In genomic region chr16:43965781-43966389, GRCm38 (mm10) we compare ENCODE assay signal across 10 mouse cellular contexts. TPM values are rescaled to one million over a fixed set of nuclear protein-coding genes. Genes with fewer than 3 reads are reported as not detected.
DNase-seq lines count a peak whose midpoint lies in the region; ATAC-seq and TF ChIP-seq lines count a peak whose summit lies in the region.
"Had no signal": no experiment of that assay in that cellular context is flagged by ENCODE, and none has a peak within 500 bp of the region (broad histone marks: within the 10 kb centered on the region; RNA-seq: fewer than 3 reads in every experiment).

No protein-coding gene starts in this region.

- H3K4me1 ChIP-seq in midbrain, embryonic 13.5 days (replicated peaks): peaks cover 6% of the 10 kb centered on the region; the same call in 1 of the 2 replicates
- peaks cover 12% of the 10 kb centered on the region for H3K4me1 ChIP-seq in midbrain, embryonic 10.5 days
- 0 out of 2 replicates have a peak, but pooled peaks cover 4% of the 10 kb centered on the region for H3K4me1 ChIP-seq in hindbrain, embryonic 15.5 days (replicated peaks)
- H3K4me1 ChIP-seq: heart, embryonic 15.5 days had no signal

- H3K27ac ChIP-seq in gastrocnemius, adult 2 months: peak overlapping the region; percentile 28
- H3K27ac ChIP-seq in midbrain, embryonic 13.5 days: peak overlapping the region; percentile 52; the same call in 1 of the 2 replicates
- no peak overlapping the region for H3K27ac ChIP-seq in midbrain, embryonic 10.5 days (replicated peaks)
- peak overlapping the region; percentile 45; the same call in 1 of the 2 replicates for H3K27ac ChIP-seq in hindbrain, embryonic 15.5 days (replicated peaks)
- H3K27ac ChIP-seq: heart, embryonic 15.5 days had no signal

- no peak for ATAC-seq in midbrain, embryonic 13.5 days
- peak; percentile 72; the same call in 1 of the 2 replicates for ATAC-seq in hindbrain, embryonic 15.5 days (ENCODE audit: low FRiP score, low read depth)

- no peak for TF ChIP-seq CTCF in gastrocnemius, adult 2 months (IDR thresholded peaks at IDR 0.05)

- DNase-seq in gastrocnemius, adult 2 months: no peak
- no peak for DNase-seq in gastrocnemius, postnatal 25 days
- DNase-seq in midbrain, embryonic 10.5 days (ENCODE audit: low spot score): no peak
- DNase-seq in thymus, postnatal 14 days: no peak
- DNase-seq in thymus, postnatal 0 days (ENCODE audit: low spot score): no peak
- DNase-seq in natural killer cell, adult 2 months (ENCODE audit: low spot score in 2 of 2): no peak
- DNase-seq: kidney, adult 9 months had no signal

- H3K9ac ChIP-seq in midbrain, embryonic 13.5 days (replicated peaks): no peak overlapping the region
- H3K9ac ChIP-seq in hindbrain, embryonic 15.5 days: no peak overlapping the region
- H3K9ac ChIP-seq: heart, embryonic 15.5 days had no signal

- intact Hi-C loops in gastrocnemius, adult 2 months (cut with DNase I): no loop called here

- H3K36me3 ChIP-seq in midbrain, embryonic 13.5 days: 0 out of 2 replicates have a peak, but pooled peaks cover 4% of the 10 kb centered on the region
- 0 out of 2 replicates have a peak, but pooled peaks cover 3% of the 10 kb centered on the region for H3K36me3 ChIP-seq in midbrain, embryonic 10.5 days
- peaks cover 10% of the 10 kb centered on the region for H3K36me3 ChIP-seq in hindbrain, embryonic 15.5 days
- H3K36me3 ChIP-seq: heart, embryonic 15.5 days had no signal

- H3K4me2 ChIP-seq in midbrain, embryonic 13.5 days (replicated peaks): no peak overlapping the region
- H3K4me2 ChIP-seq in hindbrain, embryonic 15.5 days: no peak overlapping the region
- H3K4me2 ChIP-seq: heart, embryonic 15.5 days had no signal

- no peaks in the 10 kb centered on the region for H3K9me3 ChIP-seq in midbrain, embryonic 13.5 days
- no peaks in the 10 kb centered on the region for H3K9me3 ChIP-seq in midbrain, embryonic 10.5 days (replicated peaks)
- H3K9me3 ChIP-seq in hindbrain, embryonic 15.5 days: no peaks in the 10 kb centered on the region
- H3K9me3 ChIP-seq: heart, embryonic 15.5 days had no signal

- H3K27me3 ChIP-seq in midbrain, embryonic 13.5 days: no peaks in the 10 kb centered on the region
- no peaks in the 10 kb centered on the region for H3K27me3 ChIP-seq in midbrain, embryonic 10.5 days (ENCODE audit: low read depth, poor library complexity, severe bottlenecking)
- H3K27me3 ChIP-seq in hindbrain, embryonic 15.5 days: no peaks in the 10 kb centered on the region
- H3K27me3 ChIP-seq: heart, embryonic 15.5 days had no signal

- no peak overlapping the region for H3K4me3 ChIP-seq in gastrocnemius, adult 2 months
- no peak overlapping the region for H3K4me3 ChIP-seq in midbrain, embryonic 13.5 days (replicated peaks)
- no peak overlapping the region for H3K4me3 ChIP-seq in midbrain, embryonic 10.5 days
- no peak overlapping the region for H3K4me3 ChIP-seq in hindbrain, embryonic 15.5 days
- H3K4me3 ChIP-seq: heart, embryonic 15.5 days had no signal

- 78% methylated on average over 13 of the region's 13 CpGs for WGBS in midbrain, embryonic 13.5 days
- 85% methylated on average over 13 of the region's 13 CpGs for WGBS in midbrain, embryonic 10.5 days
- WGBS in hindbrain, embryonic 15.5 days: 67% methylated on average over 13 of the region's 13 CpGs

RNA-seq across cellular contexts. Expression of gene Zdhhc23, which starts 13.7 kb away (rescaled TPM):
- total RNA-seq in gastrocnemius, adult 2 months (2021): 10 to 100 TPM in 1 of 2 experiments, 1 to 10 TPM in 1; 8.4 to 24.7 TPM
- 10 to 100 TPM in 1 of 2 experiments, 1 to 10 TPM in 1; 4.3 to 13.9 TPM for total RNA-seq in gastrocnemius, postnatal 25 days (2021)
- 1.0 and 1.4 TPM in 2 replicates for polyA plus RNA-seq in midbrain, embryonic 13.5 days (2015; fragmentation: Nextera tagmentation; extraction: Ambion mirVana)
- 0.17 and 0.40 TPM in 2 replicates for polyA plus RNA-seq in midbrain, embryonic 10.5 days (2016; fragmentation: Nextera tagmentation; extraction: Ambion mirVana)
- 3.6 and 3.8 TPM in 2 replicates for polyA plus RNA-seq in hindbrain, embryonic 15.5 days (2015; fragmentation: Nextera tagmentation; extraction: Ambion mirVana)
- 1.7 and 2.8 TPM in 2 replicates for polyA plus RNA-seq in thymus, postnatal 0 days (2015; fragmentation: Nextera tagmentation; extraction: Ambion mirVana)

RNA-seq across cellular contexts. Expression of gene Qtrt2, which starts 39.3 kb away (rescaled TPM):
- total RNA-seq in gastrocnemius, adult 2 months (2021): 10 to 100 TPM; 11.0 to 11.4 TPM
- 1 to 10 TPM; 7.7 TPM for total RNA-seq in gastrocnemius, postnatal 25 days (2021)
- 20.3 and 20.4 TPM in 2 replicates for polyA plus RNA-seq in midbrain, embryonic 13.5 days (2015; fragmentation: Nextera tagmentation; extraction: Ambion mirVana)
- polyA plus RNA-seq in midbrain, embryonic 10.5 days (2016; fragmentation: Nextera tagmentation; extraction: Ambion mirVana): 32.2 and 32.5 TPM in 2 replicates
- polyA plus RNA-seq in hindbrain, embryonic 15.5 days (2015; fragmentation: Nextera tagmentation; extraction: Ambion mirVana): 16.6 and 19.5 TPM in 2 replicates
- 15.3 and 16.0 TPM in 2 replicates for polyA plus RNA-seq in thymus, postnatal 0 days (2015; fragmentation: Nextera tagmentation; extraction: Ambion mirVana)
